Mouse (Mus musculus): ENCODE results near the gene Gna11.

Gene Gna11

DNA sequence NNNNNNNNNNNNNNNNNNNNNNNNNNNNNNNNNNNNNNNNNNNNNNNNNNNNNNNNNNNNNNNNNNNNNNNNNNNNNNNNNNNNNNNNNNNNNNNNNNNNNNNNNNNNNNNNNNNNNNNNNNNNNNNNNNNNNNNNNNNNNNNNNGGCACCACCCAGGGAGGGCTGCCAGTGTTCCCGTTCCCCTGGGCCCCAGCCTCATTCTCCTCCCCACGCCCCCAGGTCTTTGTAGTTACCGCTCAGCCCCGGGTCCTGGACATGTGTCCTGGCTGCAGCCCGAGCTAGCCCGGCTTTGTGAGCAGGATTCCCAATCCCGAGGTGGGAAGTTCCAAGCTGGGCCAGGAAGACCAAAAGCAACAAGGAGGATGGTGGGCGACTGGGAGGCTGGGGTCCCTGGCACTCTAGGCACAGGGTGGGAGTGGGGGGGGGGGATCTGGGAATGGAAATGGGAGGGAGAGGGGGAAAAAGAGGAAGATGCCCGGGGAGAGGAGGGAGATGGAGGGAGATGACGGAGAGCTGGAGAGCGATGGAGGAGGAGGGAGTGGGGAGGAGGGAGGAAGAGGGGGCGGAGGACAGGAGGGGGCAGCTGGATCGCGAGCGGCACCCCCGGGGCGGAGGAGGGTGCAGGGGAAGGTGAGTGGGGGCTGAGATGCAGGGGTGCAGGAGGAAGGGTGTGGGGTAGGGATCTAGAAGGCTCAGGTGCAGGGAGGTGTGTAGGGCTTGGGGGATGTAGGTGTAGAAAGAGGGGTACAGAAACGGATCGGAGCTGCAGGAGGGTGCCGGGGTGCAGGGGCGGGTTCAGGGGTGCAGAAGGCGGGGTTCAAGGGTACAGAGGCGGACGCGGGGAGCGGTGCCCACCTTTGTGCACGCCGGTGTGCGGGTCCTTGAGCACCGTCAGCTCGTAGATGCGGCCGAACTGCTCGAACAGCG lies 63.1 kb downstream of the Gna11 start:
- no peak for DNase-seq
